Mouse (Mus musculus) thymus, adult 2 months (tissue): Measurements from ENCODE around the gene Olfr193.

Experiments used
- CTCF ChIP-seq: fragments of 200-500 bp; IDR thresholded peaks from 2 replicates; pipeline ENCODE4 v1.5.1; 2012; ENCODE audit warnings: mild to moderate bottlenecking, control low read depth, low read length, moderate library complexity, borderline replicate concordance; ENCODE audit not compliant: control insufficient read depth, poor library complexity, insufficient read depth; ENCODE audit errors: extremely low read depth
- POLR2A ChIP-seq: fragments of 200-500 bp; IDR thresholded peaks from 2 replicates; pipeline ENCODE4 v1.6.1; 2012; ENCODE audit warnings: mild to moderate bottlenecking, low read length, control low read depth, moderate library complexity; ENCODE audit not compliant: control insufficient read depth, poor library complexity, insufficient read depth; ENCODE audit errors: extremely low read depth

DNA sequence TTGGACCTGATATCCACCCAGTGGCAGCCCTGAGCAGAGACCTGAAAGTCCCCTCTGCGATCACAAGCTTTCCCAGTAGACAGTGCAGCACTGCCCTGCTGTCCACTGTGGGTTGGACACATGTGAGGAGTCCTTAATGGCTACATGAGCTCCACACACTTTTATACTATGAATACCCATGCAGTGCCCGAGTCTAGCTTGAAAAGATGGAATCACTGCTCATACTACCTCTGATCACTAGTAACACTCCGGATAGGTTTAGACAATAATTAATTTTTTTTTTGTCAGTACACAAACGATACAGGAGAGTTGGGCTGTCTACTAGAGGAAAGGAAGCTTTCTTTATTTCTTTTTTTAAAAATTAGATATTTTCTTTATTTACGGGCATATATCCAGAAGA is 33.8 kb downstream of the Olfr193 start, which contains the start of gene Olfr190:
- no peak for TF ChIP-seq CTCF
- TF ChIP-seq POLR2A, result no peak
